Mouse (Mus musculus) right cerebral cortex, adult 2 months (tissue): Measurements from ENCODE around the gene Cmss1.
A peak's percentile ranks its signal among the peaks of the same experiment; 100 is the strongest.

Experiments used
- DNase-seq, 2 experiments: peaks; one replicate each; pipeline ENCODE4 v3.0.0; 2021 to 2022; ENCODE audit warnings: low spot score in 2 of 2

Gene Cmss1

GRCm38 (mm10) chr16:57349039-57349438, 257.6 kb downstream of the Cmss1 start:
- no peak for DNase-seq

- no peak for DNase-seq
Measured at GRCm38 (mm10) chr16:57346258-57346657, 260.4 kb downstream of the Cmss1 start.

GRCm38 (mm10) chr16:57340613-57340898, 266.1 kb downstream of the Cmss1 start:
- no peak for DNase-seq

- DNase-seq, result no peak
Measured at GRCm38 (mm10) chr16:57339765-57340612, 266.7 kb downstream of the Cmss1 start.

GRCm38 (mm10) chr16:57336770-57337423, 269.8 kb downstream of the Cmss1 start:
- no peak for DNase-seq

- DNase-seq, result no peak
Measured at GRCm38 (mm10) chr16:57332301-57332700, 274.4 kb downstream of the Cmss1 start.

- DNase-seq, result no peak
Measured at GRCm38 (mm10) chr16:57330111-57330510, 276.6 kb downstream of the Cmss1 start.

- no peak for DNase-seq
Measured at GRCm38 (mm10) chr16:57329028-57329427, 277.6 kb downstream of the Cmss1 start.

GRCm38 (mm10) chr16:57326996-57327395, 279.7 kb downstream of the Cmss1 start:
- DNase-seq, result no peak

- no peak for DNase-seq
Measured at GRCm38 (mm10) chr16:57319284-57320124, 287.2 kb downstream of the Cmss1 start.

GRCm38 (mm10) chr16:57318637-57319125, 288.0 kb downstream of the Cmss1 start:
- no peak for DNase-seq

GRCm38 (mm10) chr16:57317882-57318636, 288.6 kb downstream of the Cmss1 start:
- no peak for DNase-seq

- DNase-seq, result no peak
Measured at GRCm38 (mm10) chr16:57317127-57317526, 289.5 kb downstream of the Cmss1 start.

- no peak for DNase-seq
Measured at GRCm38 (mm10) chr16:57315026-57315425, 291.6 kb downstream of the Cmss1 start.

GRCm38 (mm10) chr16:57314236-57314635, 292.4 kb downstream of the Cmss1 start:
- no peak for DNase-seq

GRCm38 (mm10) chr16:57313487-57313886, 293.2 kb downstream of the Cmss1 start:
- DNase-seq, result no peak

GRCm38 (mm10) chr16:57312130-57312529, 294.5 kb downstream of the Cmss1 start:
- DNase-seq, result no peak

GRCm38 (mm10) chr16:57305463-57305862, 301.2 kb downstream of the Cmss1 start:
- peak in 1 of 2 experiments; percentile 11 for DNase-seq

- DNase-seq, result no peak
Measured at GRCm38 (mm10) chr16:57303716-57304115, 302.9 kb downstream of the Cmss1 start.

GRCm38 (mm10) chr16:57302792-57303698, 303.6 kb downstream of the Cmss1 start:
- DNase-seq, result no peak
